Mouse (Mus musculus) kidney, postnatal 0 days (tissue): ENCODE results near the gene Dapk2. TPM values are rescaled to one million over a fixed set of nuclear protein-coding genes. Genes with fewer than 3 reads are reported as not detected.

ENCODE experiments used
- ATAC-seq: fragments of 200-750 bp; cut with Nextera tagmentation; replicated peaks from 2 replicates; pipeline ENCODE4 v1.8.0; 2017; ENCODE audit warnings: low read depth, moderate number of reproducible peaks, moderate TSS enrichment, moderate library complexity; ENCODE audit not compliant: low FRiP score
- DNase-seq: peaks from one replicate; pipeline ENCODE4 v3.0.0-alpha.2; 2016; ENCODE audit warnings: low spot score
- H3K27ac ChIP-seq: fragments of 300-500 bp; sonication (generic); 2 replicates; pipeline ENCODE4 v1.5.1; 2014; ENCODE audit warnings: mild to moderate bottlenecking
- H3K27me3 ChIP-seq: fragments of 300-500 bp; sonication (generic); 2 replicates; pipeline ENCODE4 v1.6.1; 2014; ENCODE audit warnings: low read length, mixed read lengths; ENCODE audit not compliant: insufficient read depth
- H3K36me3 ChIP-seq: fragments of 300-500 bp; sonication (generic); 2 replicates; pipeline ENCODE4 v1.6.1; 2014; ENCODE audit warnings: low read length, mixed read lengths; ENCODE audit not compliant: insufficient read depth
- H3K4me1 ChIP-seq: fragments of 300-500 bp; sonication (generic); replicated peaks from 2 replicates; pipeline ENCODE4 v1.6.1; 2014; ENCODE audit warnings: antibody characterized with exemption, low read length, mixed read lengths; ENCODE audit not compliant: insufficient read depth
- H3K4me2 ChIP-seq: fragments of 300-500 bp; sonication (generic); 2 replicates; pipeline ENCODE4 v1.6.1; 2014; ENCODE audit warnings: mild to moderate bottlenecking, low read length, moderate library complexity, mixed read lengths
- H3K4me3 ChIP-seq: fragments of 300-500 bp; sonication (generic); replicated peaks from 2 replicates; pipeline ENCODE4 v1.5.1; 2014; ENCODE audit warnings: low read depth, low read length
- H3K9ac ChIP-seq: fragments of 300-500 bp; sonication (generic); 2 replicates; pipeline ENCODE4 v1.6.1; 2014; ENCODE audit warnings: low read depth, low read length
- H3K9me3 ChIP-seq: fragments of 300-500 bp; sonication (generic); replicated peaks from 2 replicates; pipeline ENCODE4 v1.6.1; 2016; ENCODE audit warnings: low read length, inconsistent platforms, mixed read lengths
- CTCF ChIP-seq: IDR thresholded peaks from 2 replicates; pipeline ENCODE4 v1.5.1; 2016; ENCODE audit warnings: antibody characterized with exemption, low read depth, mild to moderate bottlenecking, moderate library complexity
- WGBS: fragments of 180-500 bp; shearing (Covaris S2); extraction: QIAGEN DNeasy Blood & Tissue Kit; methylation state at CpG from one replicate; pipeline ENCODE4 v1.1.7; 2014; 5-methylcytosine and 5-hydroxymethylcytosine counted together
- polyA plus RNA-seq: library from polyadenylated mRNA; unstranded; fragments of >200 nt; fragmentation: Nextera tagmentation; extraction: Ambion mirVana; gene quantifications from 2 replicates; pipeline ENCODE4 v1.2.1, GENCODE M21; 2015

Dapk2 gene
- polyA plus RNA-seq, 1 experiment from 2014 or later: 8.6 TPM

DNA sequence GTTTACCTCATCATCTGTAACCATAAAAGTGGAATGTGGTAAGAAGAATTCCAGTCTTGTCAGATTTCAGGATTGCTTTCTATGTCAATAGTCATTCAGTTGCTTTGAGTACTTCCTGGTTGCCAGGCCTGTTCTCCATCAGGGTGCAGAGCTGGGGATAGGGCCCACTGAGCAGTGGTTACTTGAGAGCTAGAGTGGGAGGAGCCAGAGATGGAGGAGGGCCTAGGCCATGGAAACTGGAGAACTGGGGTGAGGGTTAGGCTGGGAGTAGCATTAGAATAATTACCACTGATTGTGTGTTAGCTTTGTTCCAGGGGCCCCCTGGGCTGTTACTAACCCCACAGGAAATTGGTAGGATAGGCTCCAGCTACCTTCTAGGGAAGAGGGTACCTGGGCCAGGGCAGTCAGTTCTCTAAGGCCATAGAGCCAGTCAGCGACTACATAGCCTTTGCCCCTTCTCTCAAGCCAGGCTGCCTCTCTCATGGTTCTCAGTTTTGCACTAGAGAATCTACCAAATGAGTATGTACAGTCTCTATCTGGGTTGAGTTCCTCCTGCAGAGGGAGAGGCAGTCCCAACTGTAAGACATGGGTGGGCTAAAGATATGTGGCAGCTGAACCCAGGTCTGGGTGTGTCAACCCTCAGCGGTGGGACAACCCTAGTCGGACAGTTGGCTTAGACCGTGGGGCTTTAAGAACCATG lies 23.3 kb downstream of the Dapk2 start:
- TF ChIP-seq CTCF: no peak
- DNase-seq: peak; percentile 78
- ATAC-seq: peak; percentile 76
- no peak overlapping the region for H3K4me3 ChIP-seq
- no peak overlapping the region for H3K9ac ChIP-seq
- H3K4me2 ChIP-seq: no peak overlapping the region
- H3K27ac ChIP-seq: no peak overlapping the region
- 61% methylated on average over 4 of the region's 4 CpGs for WGBS
- no peaks in the 10 kb centered on the region for H3K27me3 ChIP-seq
- no peaks in the 10 kb centered on the region for H3K4me1 ChIP-seq
- no peaks in the 10 kb centered on the region for H3K36me3 ChIP-seq
- H3K9me3 ChIP-seq: no peaks in the 10 kb centered on the region

DNA sequence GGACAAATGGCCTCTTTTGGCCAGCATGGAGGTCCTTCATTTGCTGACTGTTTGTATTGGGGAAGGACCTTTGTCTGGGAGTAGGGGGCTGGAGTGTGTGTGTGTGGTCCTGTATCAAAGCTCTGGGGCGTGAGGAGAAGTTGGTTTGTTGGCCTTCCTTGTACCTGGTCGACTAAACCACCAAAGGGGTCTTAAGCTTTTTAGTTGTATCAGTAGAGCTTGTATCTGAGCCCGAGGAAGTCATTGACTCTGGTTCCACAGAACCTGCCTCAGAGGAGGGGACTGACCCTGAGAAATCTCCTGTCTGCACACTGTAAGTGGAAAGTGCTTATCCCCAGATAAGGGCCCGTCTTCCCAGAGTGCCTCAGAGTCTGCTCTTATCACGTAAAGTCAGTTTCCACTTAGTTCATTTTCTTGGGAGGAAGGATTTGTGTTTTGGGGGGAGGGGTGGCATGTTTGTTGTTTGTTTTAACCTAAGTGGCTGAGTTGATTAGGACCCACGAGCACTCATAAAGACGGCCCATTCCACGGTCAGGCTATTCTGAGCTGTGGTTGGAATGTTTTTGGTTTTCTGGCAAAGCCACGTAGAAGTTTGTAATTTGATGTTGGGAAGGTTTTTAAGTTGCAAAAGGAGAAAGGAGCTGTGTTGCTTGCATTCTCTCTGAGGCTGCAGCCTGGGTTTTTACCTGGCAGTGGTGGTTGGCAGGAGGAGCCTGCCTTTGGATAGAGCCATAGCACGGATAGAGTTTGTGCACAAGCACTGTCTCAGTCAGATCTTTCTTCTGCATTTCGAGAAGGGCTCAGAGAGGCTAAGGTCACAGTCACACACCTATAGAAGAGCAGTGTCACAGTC lies 24.0 kb downstream of the Dapk2 start:
- Histone ChIP-seq H3K4me1 (no peaks in the 10 kb centered on the region), H3K9me3 (no peaks in the 10 kb centered on the region), H3K27me3 (no peaks in the 10 kb centered on the region), H3K27ac (no peak overlapping the region), H3K36me3 (no peaks in the 10 kb centered on the region), H3K9ac (no peak overlapping the region), H3K4me2 (no peak overlapping the region), H3K4me3 (no peak overlapping the region)
- no peak for TF ChIP-seq CTCF
- WGBS: 59% methylated on average over 11 of the region's 11 CpGs
- ATAC-seq (no peak), DNase-seq (no peak)

GRCm38 (mm10) chr9:66182679-66182993 lies 24.6 kb downstream of the Dapk2 start:
- Histone ChIP-seq H3K4me2 (no peak overlapping the region), H3K9me3 (no peaks in the 10 kb centered on the region), H3K36me3 (no peaks in the 10 kb centered on the region), H3K27me3 (no peaks in the 10 kb centered on the region), H3K9ac (no peak overlapping the region), H3K27ac (no peak overlapping the region), H3K4me3 (no peak overlapping the region), H3K4me1 (no peaks in the 10 kb centered on the region)
- DNase-seq (no peak), ATAC-seq (no peak)
- 75% methylated on average over 3 of the region's 3 CpGs for WGBS
- no peak for TF ChIP-seq CTCF

DNA sequence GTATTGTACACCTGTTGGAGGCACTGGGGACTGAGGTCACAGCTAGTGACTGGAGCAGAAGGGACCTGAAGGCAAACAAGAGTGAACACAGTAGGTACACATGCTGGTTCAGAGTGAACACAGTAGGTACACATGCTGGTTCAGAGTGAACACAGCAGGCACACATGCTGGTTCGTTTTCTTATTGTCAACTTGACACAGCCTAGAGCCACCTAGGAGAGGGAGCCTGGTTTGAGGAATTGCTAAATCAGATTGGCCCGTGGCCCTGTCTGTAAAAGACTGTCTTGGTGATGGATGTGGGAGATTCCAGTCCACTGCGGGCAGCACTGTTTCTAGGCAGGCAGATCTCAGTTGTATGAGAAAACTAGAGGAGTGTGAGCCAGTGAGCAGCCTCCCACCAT lies 25.0 kb downstream of the Dapk2 start:
- no peak for DNase-seq
- no peaks in the 10 kb centered on the region for H3K36me3 ChIP-seq
- WGBS: 71% methylated on average over 3 of the region's 3 CpGs
- no peak overlapping the region for H3K4me3 ChIP-seq
- TF ChIP-seq CTCF: no peak
- no peak overlapping the region for H3K4me2 ChIP-seq
- no peaks in the 10 kb centered on the region for H3K9me3 ChIP-seq
- no peak for ATAC-seq
- no peaks in the 10 kb centered on the region for H3K27me3 ChIP-seq
- no peak overlapping the region for H3K9ac ChIP-seq
- no peak overlapping the region for H3K27ac ChIP-seq
- H3K4me1 ChIP-seq: no peaks in the 10 kb centered on the region

GRCm38 (mm10) chr9:66184572-66184971 lies 26.5 kb downstream of the Dapk2 start:
- ATAC-seq (no peak), DNase-seq (no peak)
- H3K4me1 ChIP-seq: no peaks in the 10 kb centered on the region
- 78% methylated on average over 5 of the region's 5 CpGs for WGBS
- H3K9me3 ChIP-seq: no peaks in the 10 kb centered on the region
- no peak overlapping the region for H3K9ac ChIP-seq
- H3K4me2 ChIP-seq: no peak overlapping the region
- TF ChIP-seq CTCF: no peak
- no peak overlapping the region for H3K27ac ChIP-seq
- no peaks in the 10 kb centered on the region for H3K36me3 ChIP-seq
- no peaks in the 10 kb centered on the region for H3K27me3 ChIP-seq
- no peak overlapping the region for H3K4me3 ChIP-seq

GRCm38 (mm10) chr9:66186426-66186825 lies 28.4 kb downstream of the Dapk2 start:
- Histone ChIP-seq H3K27me3 (no peaks in the 10 kb centered on the region), H3K27ac (no peak overlapping the region), H3K36me3 (no peaks in the 10 kb centered on the region), H3K4me3 (no peak overlapping the region), H3K4me1 (no peaks in the 10 kb centered on the region), H3K4me2 (no peak overlapping the region), H3K9ac (no peak overlapping the region), H3K9me3 (no peaks in the 10 kb centered on the region)
- no peak for TF ChIP-seq CTCF
- ATAC-seq (no peak), DNase-seq (no peak)
- WGBS: 38% methylated on average over 6 of the region's 6 CpGs
